ENCODE assay signal across 5 mouse cellular contexts in the genomic region with DNA sequence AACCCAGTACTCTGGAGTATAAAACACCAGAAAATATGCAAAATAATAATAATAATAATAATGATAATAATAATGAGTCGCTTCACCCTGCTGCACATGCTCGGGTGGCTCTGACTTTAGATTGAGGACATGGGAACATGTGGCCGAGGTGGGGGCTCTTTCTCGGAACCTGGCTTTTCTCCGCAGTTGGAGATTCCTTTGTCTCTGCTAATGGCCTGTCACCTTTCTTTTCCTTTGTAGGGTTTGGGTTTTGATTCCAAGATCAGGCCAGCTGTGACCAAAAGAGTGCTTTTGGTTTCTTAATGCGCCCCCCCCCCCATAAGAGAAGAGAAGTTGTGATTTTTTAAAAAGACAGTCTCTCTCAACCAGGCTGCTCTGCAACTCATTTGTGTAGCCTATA. TPM values are rescaled to one million over a fixed set of nuclear protein-coding genes. Genes with fewer than 3 reads are reported as not detected.
DNase-seq lines count a peak whose midpoint lies in the region; ATAC-seq and TF ChIP-seq lines count a peak whose summit lies in the region.
"Not testable (repeated sequence)": the region's sequence is repeated elsewhere in the genome, so short reads cannot be mapped to it uniquely, and the experiment has no call there.

No protein-coding gene starts in this region.

- H3K27ac ChIP-seq in CH12.LX (ENCODE audit: insufficient read depth, low read depth); midbrain, embryonic 11.5 days (ENCODE audit: low read depth, low read length): not testable (repeated sequence)

- H3K4me3 ChIP-seq in CH12.LX (replicated peaks in 1 of 3; ENCODE audit: low read depth in 2 of 3, low read length in 2 of 3, poor library complexity in 1 of 3); midbrain, embryonic 11.5 days (ENCODE audit: low read depth, low read length): not testable (repeated sequence)

- not testable (repeated sequence) for ATAC-seq in midbrain, embryonic 11.5 days (ENCODE audit: low FRiP score)

- TF ChIP-seq CTCF in CH12.LX (conservative IDR thresholded peaks at IDR 0.05 in 1 of 2, IDR thresholded peaks at IDR 0.05 in 1 of 2; ENCODE audit: low read depth in 2 of 2, low read length in 2 of 2), result not testable (repeated sequence)

- not testable (repeated sequence) for TF ChIP-seq POLR2A in CH12.LX (IDR thresholded peaks at IDR 0.05; ENCODE audit: low read depth, low read length)

- H3K27me3 ChIP-seq in CH12.LX (replicated peaks); midbrain, embryonic 11.5 days (ENCODE audit: control insufficient read depth, insufficient read depth, low read length): not testable (repeated sequence)

- H3K36me3 ChIP-seq in CH12.LX (replicated peaks in 1 of 2; ENCODE audit: control insufficient read depth in 1 of 2, insufficient read depth in 1 of 2, low read length in 1 of 2); midbrain, embryonic 11.5 days (ENCODE audit: control insufficient read depth, insufficient read depth, low read length): not testable (repeated sequence)

- DNase-seq in CH12.LX (ENCODE audit: extremely low read depth), result not testable (repeated sequence)
- peak; percentile 49 for DNase-seq in cerebellum, adult 9-10 months
- peak; percentile 84 for DNase-seq in heart, adult 11 months
- peak; percentile 0 for DNase-seq in kidney, adult 18-20 months
- DNase-seq in midbrain, embryonic 11.5 days (ENCODE audit: low spot score, missing footprints), result peak; percentile 79

- H3K9ac ChIP-seq in CH12.LX (ENCODE audit: insufficient read depth, low read depth), result peak overlapping the region; percentile 56
- not testable (repeated sequence) for H3K9ac ChIP-seq in midbrain, embryonic 11.5 days (ENCODE audit: low read length)

- not testable (repeated sequence) for TF ChIP-seq RAD21 in CH12.LX (IDR thresholded peaks at IDR 0.05; ENCODE audit: low read depth, low read length)

- peaks cover 12% of the 10 kb centered on the region for H3K79me2 ChIP-seq in CH12.LX (replicated peaks; ENCODE audit: control insufficient read depth, extremely low read depth, insufficient read depth, poor library complexity, severe bottlenecking)

- peak overlapping the region; percentile 61 for H3K4me2 ChIP-seq in CH12.LX (ENCODE audit: insufficient read depth, low read depth, poor library complexity, severe bottlenecking)
- H3K4me2 ChIP-seq in midbrain, embryonic 11.5 days, result not testable (repeated sequence)

- dilution Hi-C loops in CH12.LX (cut with MboI; ENCODE audit: extremely low pct_ligation_motif_present, extremely low pct_unique_long_range_greater_than_20kb, low sequenced_read_pairs), result not testable (repeated sequence)

- in situ Hi-C loops in CH12.LX (cut with MboI; ENCODE audit: low pct_ligation_motif_present, low pct_unique_long_range_greater_than_20kb, low sequenced_read_pairs), result not testable (repeated sequence)

- H3K4me1 ChIP-seq in CH12.LX (ENCODE audit: control insufficient read depth in 1 of 2, insufficient read depth in 2 of 2); midbrain, embryonic 11.5 days (ENCODE audit: control insufficient read depth, insufficient read depth, low read length): not testable (repeated sequence)

- 93% methylated on average over 6 of the region's 6 CpGs for WGBS in midbrain, embryonic 11.5 days

- H3K9me3 ChIP-seq in CH12.LX (replicated peaks; ENCODE audit: low read length); midbrain, embryonic 11.5 days (ENCODE audit: control insufficient read depth, low read length): not testable (repeated sequence)

- TF ChIP-seq EP300 in CH12.LX (IDR thresholded peaks at IDR 0.05; ENCODE audit: low read length), result not testable (repeated sequence)

RNA-seq across cellular contexts. Expression of gene Syt11, which starts 1.8 kb away (rescaled TPM):
- total RNA-seq in CH12.LX (2012; rRNA removed) (3.8 and 4.5 TPM in 2 replicates), CH12.LX (2014; rRNA removed) (5.4 and 5.7 TPM in 2 replicates)
- polyA plus RNA-seq in CH12.LX (2012; ENCODE audit: insufficient read length, low read depth), result 8.2 and 8.8 TPM in 2 replicates
- 178 and 180 TPM in 2 replicates for polyA plus RNA-seq in midbrain, embryonic 11.5 days (2014; fragmentation: Nextera tagmentation; extraction: Ambion mirVana)

RNA-seq across cellular contexts. Expression of gene Rit1, which starts 56.5 kb away (rescaled TPM):
- total RNA-seq in CH12.LX (2012; rRNA removed), result 21.4 and 23.7 TPM in 2 replicates
- total RNA-seq in CH12.LX (2014; rRNA removed), result 28.7 and 29.1 TPM in 2 replicates
- polyA plus RNA-seq in CH12.LX (2012; ENCODE audit: insufficient read length, low read depth), result 18.4 and 20.6 TPM in 2 replicates
- 43.8 and 48.8 TPM in 2 replicates for polyA plus RNA-seq in midbrain, embryonic 11.5 days (2014; fragmentation: Nextera tagmentation; extraction: Ambion mirVana)

Comparison
In these comparisons a context has a peak if more than half of its experiments do, and no peak if none do; other contexts are left out.
1. RNA of gene Syt11, which starts 1.8 kb away (polyA plus RNA-seq): 178 to 180 TPM in midbrain, embryonic 11.5 days; 8.2 to 8.8 TPM in CH12.LX; every median in the first group is over 10 times any median in the second.